In the genomic region with DNA sequence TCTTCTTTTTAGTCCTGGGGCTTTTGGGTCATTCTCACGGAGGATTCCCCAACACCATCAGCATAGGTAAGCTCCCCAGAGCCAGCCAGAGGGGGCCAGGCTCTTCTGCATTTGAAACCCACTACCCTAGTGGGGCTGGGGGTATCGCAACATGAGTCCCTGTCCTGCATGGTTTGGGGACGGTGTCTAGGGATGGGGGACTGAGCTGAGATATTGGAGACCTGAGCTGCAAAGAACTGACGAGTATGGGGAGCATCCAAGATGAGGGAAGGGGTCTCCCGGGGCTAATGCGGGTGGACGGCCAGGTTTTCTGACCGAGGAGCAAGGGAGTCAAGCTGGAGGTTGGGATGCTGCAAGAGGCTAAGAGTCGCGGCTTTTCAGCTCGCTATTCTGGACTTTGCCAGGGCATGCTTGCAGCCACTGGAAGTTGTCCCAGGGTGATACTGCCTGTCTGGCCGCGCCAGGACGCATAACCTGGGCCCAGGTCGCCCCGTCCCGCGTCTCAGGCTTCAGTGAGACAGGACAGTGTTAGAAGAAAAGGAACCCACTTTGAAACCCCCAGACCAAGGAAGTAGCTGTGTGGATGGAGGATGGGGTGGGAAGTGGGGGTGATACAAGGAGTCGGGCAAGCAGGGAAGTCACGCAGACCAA, we compare ENCODE assay signal across 8 mouse cellular contexts. TPM values are rescaled to one million over a fixed set of nuclear protein-coding genes. Genes with fewer than 3 reads are reported as not detected.
DNase-seq lines count a peak whose midpoint lies in the region; ATAC-seq lines count a peak whose summit lies in the region.

No protein-coding gene starts in this region.

- H3K9ac ChIP-seq in forebrain, embryonic 16.5 days (replicated peaks; ENCODE audit: low read depth, low read length) = peak overlapping the region; percentile 60
- H3K9ac ChIP-seq in intestine, embryonic 15.5 days = peak overlapping the region; percentile 30
- no peak overlapping the region for H3K9ac ChIP-seq in liver, embryonic 15.5 days

- WGBS in forebrain, embryonic 16.5 days = 18% methylated on average over 20 of the region's 20 CpGs
- WGBS in intestine, embryonic 15.5 days = 22% methylated on average over 20 of the region's 20 CpGs
- 11% methylated on average over 20 of the region's 20 CpGs for WGBS in liver, embryonic 15.5 days (ENCODE audit: insufficient replicate concordance)

- H3K4me1 ChIP-seq in forebrain, embryonic 16.5 days (replicated peaks; ENCODE audit: control insufficient read depth, insufficient read depth, low read length) = peaks cover 2% of the 10 kb centered on the region; the same call in 1 of the 2 replicates
- no peaks in the 10 kb centered on the region for H3K4me1 ChIP-seq in intestine, embryonic 15.5 days (replicated peaks)
- 0 out of 2 replicates have a peak, but pooled peaks cover 2% of the 10 kb centered on the region for H3K4me1 ChIP-seq in liver, embryonic 15.5 days (replicated peaks)

- peak overlapping the region; percentile 70 for H3K4me2 ChIP-seq in forebrain, embryonic 16.5 days (ENCODE audit: low read length)
- peak overlapping the region; percentile 66 for H3K4me2 ChIP-seq in intestine, embryonic 15.5 days (replicated peaks)
- H3K4me2 ChIP-seq in liver, embryonic 15.5 days = peak overlapping the region; percentile 57

- peak overlapping the region; percentile 14; the same call in 1 of the 2 replicates for H3K27ac ChIP-seq in forebrain, embryonic 16.5 days (ENCODE audit: low read length)
- 0 out of 2 replicates have a peak overlapping the region, but pooled peaks have one; percentile 27 for H3K27ac ChIP-seq in intestine, embryonic 15.5 days
- H3K27ac ChIP-seq in liver, embryonic 15.5 days (replicated peaks) = no peak overlapping the region

- ATAC-seq in forebrain, embryonic 16.5 days = peak; percentile 23
- ATAC-seq in intestine, embryonic 15.5 days = peak; percentile 34; the same call in 1 of the 2 replicates
- no peak for ATAC-seq in liver, embryonic 15.5 days (ENCODE audit: insufficient read depth)

- no peaks in the 10 kb centered on the region for H3K9me3 ChIP-seq in forebrain, embryonic 16.5 days (ENCODE audit: control insufficient read depth, low read length)
- no peaks in the 10 kb centered on the region for H3K9me3 ChIP-seq in intestine, embryonic 15.5 days
- H3K9me3 ChIP-seq in liver, embryonic 15.5 days (replicated peaks) = no peaks in the 10 kb centered on the region

- DNase-seq in adrenal gland, adult (ENCODE audit: inconsistent age in 2 of 2, low spot score in 1 of 2) = peak; percentile 58 to 86
- DNase-seq in adrenal gland, postnatal 4 days (ENCODE audit: low spot score in 2 of 2) = no peak
- peak; percentile 6 for DNase-seq in T-cell, adult 2 months (ENCODE audit: low spot score)
- peak; percentile 45 for DNase-seq in retina, postnatal 1 day
- DNase-seq in adipocyte (ENCODE audit: low spot score) = no peak

- no peaks in the 10 kb centered on the region for H3K36me3 ChIP-seq in forebrain, embryonic 16.5 days (ENCODE audit: control insufficient read depth, insufficient read depth)
- H3K36me3 ChIP-seq in intestine, embryonic 15.5 days = no peaks in the 10 kb centered on the region
- H3K36me3 ChIP-seq in liver, embryonic 15.5 days (replicated peaks) = no peaks in the 10 kb centered on the region

- H3K27me3 ChIP-seq in forebrain, embryonic 16.5 days (replicated peaks; ENCODE audit: control insufficient read depth, insufficient read depth, low read length) = no peaks in the 10 kb centered on the region
- H3K27me3 ChIP-seq in intestine, embryonic 15.5 days (replicated peaks) = 0 out of 2 replicates have a peak, but pooled peaks cover 3% of the 10 kb centered on the region
- peaks cover 22% of the 10 kb centered on the region for H3K27me3 ChIP-seq in liver, embryonic 15.5 days

- H3K4me3 ChIP-seq in forebrain, embryonic 16.5 days (replicated peaks; ENCODE audit: low read length) = peak overlapping the region; percentile 52
- H3K4me3 ChIP-seq in intestine, embryonic 15.5 days (replicated peaks) = peak overlapping the region; percentile 41
- peak overlapping the region; percentile 32 for H3K4me3 ChIP-seq in liver, embryonic 15.5 days (replicated peaks)

RNA-seq across cellular contexts. Expression of a gene that starts 1.1 kb away (rescaled TPM):
- 10 to 100 TPM; 24.3 to 25.8 TPM for total RNA-seq in adrenal gland, postnatal 4 days (2021)
- polyA plus RNA-seq in forebrain, embryonic 16.5 days (2015; fragmentation: Nextera tagmentation; extraction: Ambion mirVana) = 18.6 and 20.4 TPM in 2 replicates
- polyA plus RNA-seq in intestine, embryonic 15.5 days (2015; fragmentation: Nextera tagmentation; extraction: Ambion mirVana) = 6.2 and 7.3 TPM in 2 replicates
- polyA plus RNA-seq in liver, embryonic 15.5 days (2015; fragmentation: Nextera tagmentation; extraction: Ambion mirVana) = 1.7 and 2.0 TPM in 2 replicates

Comparison
In these comparisons a context has a peak if more than half of its experiments do, and no peak if none do; other contexts are left out.
1. DNase-seq: peak in adrenal gland, adult (2 of 2), T-cell, adult 2 months (single experiment) and retina, postnatal 1 day (single experiment); none in adrenal gland, postnatal 4 days (0 of 2) and adipocyte (single experiment).
2. Peak in every context shown above with its lines, with median percentiles within 50 percentile points of each other: H3K4me2 ChIP-seq and H3K4me3 ChIP-seq.